Mouse (Mus musculus) MEL (cell line): ENCODE results near the gene Klhl25.

ENCODE experiments used
- CHD1 ChIP-seq: IDR thresholded peaks from 2 replicates; pipeline ENCODE4 v1.6.1; 2012; ENCODE audit warnings: low read depth, mild to moderate bottlenecking, inconsistent platforms, low read length, improper control_type of control experiment
- CTCF ChIP-seq, 3 experiments: IDR thresholded peaks in 2 of 3; conservative IDR thresholded peaks in 1 of 3; 2 replicates each; pipeline ENCODE4 v1.5.1; 2011 to 2012; ENCODE audit warnings: low read length in 3 of 3, low read depth in 2 of 3, mild to moderate bottlenecking in 2 of 3, improper control_type of control experiment in 1 of 3, inconsistent platforms in 1 of 3, mixed read lengths in 1 of 3, moderate library complexity in 1 of 3; ENCODE audit not compliant: control insufficient read depth in 1 of 3, insufficient read depth in 1 of 3, poor library complexity in 1 of 3, severe bottlenecking in 1 of 3
- E2F4 ChIP-seq: IDR thresholded peaks from 2 replicates; pipeline ENCODE4 v1.6.1; 2011; ENCODE audit warnings: low read depth, low read length, improper control_type of control experiment, borderline replicate concordance
- EP300 ChIP-seq, 2 experiments: IDR thresholded peaks; 2 replicates each; pipeline ENCODE4 v1.6.1; 2011; ENCODE audit warnings: improper control_type of control experiment in 2 of 2, low read length in 2 of 2, low read depth in 1 of 2, mild to moderate bottlenecking in 1 of 2
- GATA1 ChIP-seq: IDR thresholded peaks from 2 replicates; pipeline ENCODE4 v1.6.1; 2011; ENCODE audit warnings: low read depth, low read length, improper control_type of control experiment
- MAZ ChIP-seq: IDR thresholded peaks from 2 replicates; pipeline ENCODE4 v1.6.1; 2012; ENCODE audit warnings: low read depth, mild to moderate bottlenecking, inconsistent platforms, low read length, improper control_type of control experiment
- POLR2A ChIP-seq, 2 experiments: IDR thresholded peaks; 2 replicates each; pipeline ENCODE4 v1.6.1; 2011 to 2012; ENCODE audit warnings: low read length in 2 of 2, mild to moderate bottlenecking in 2 of 2, control low read depth in 1 of 2, improper control_type of control experiment in 1 of 2, low read depth in 1 of 2, moderate library complexity in 1 of 2; ENCODE audit not compliant: control insufficient read depth in 1 of 2, insufficient read depth in 1 of 2, poor library complexity in 1 of 2
- POLR2AphosphoS5 ChIP-seq: IDR thresholded peaks from 2 replicates; pipeline ENCODE4 v1.6.1; 2012; ENCODE audit warnings: low read depth, borderline replicate concordance, mild to moderate bottlenecking, inconsistent platforms, low read length, moderate library complexity, mixed read lengths
- RAD21 ChIP-seq: IDR thresholded peaks from 2 replicates; pipeline ENCODE4 v1.6.1; 2011; ENCODE audit warnings: mild to moderate bottlenecking, low read depth, low read length, improper control_type of control experiment
- TAL1 ChIP-seq: IDR thresholded peaks from 2 replicates; pipeline ENCODE4 v1.6.1; 2012; ENCODE audit warnings: mild to moderate bottlenecking, inconsistent platforms, low read length, moderate library complexity, mixed read lengths
- TBP ChIP-seq: IDR thresholded peaks from 2 replicates; pipeline ENCODE4 v1.8.0; 2011; ENCODE audit warnings: low read depth, low read length, improper control_type of control experiment
- UBTF ChIP-seq: IDR thresholded peaks from 2 replicates; pipeline ENCODE4 v1.6.1; 2012; ENCODE audit warnings: low read depth, mild to moderate bottlenecking, inconsistent platforms, low read length, improper control_type of control experiment, moderate library complexity, borderline replicate concordance; ENCODE audit not compliant: insufficient read depth
- USF2 ChIP-seq, 2 experiments: IDR thresholded peaks; 2 replicates each; pipeline ENCODE4 v1.6.1; 2011 to 2012; ENCODE audit warnings: improper control_type of control experiment in 2 of 2, low read length in 2 of 2, borderline replicate concordance in 1 of 2, inconsistent platforms in 1 of 2, low read depth in 1 of 2, mild to moderate bottlenecking in 1 of 2; ENCODE audit not compliant: insufficient read depth in 1 of 2
- ZNF384 ChIP-seq: IDR thresholded peaks from 2 replicates; pipeline ENCODE4 v1.6.1; 2012; ENCODE audit warnings: low read depth, mild to moderate bottlenecking, inconsistent platforms, low read length, improper control_type of control experiment

- TF ChIP-seq CTCF (IDR thresholded peaks at IDR 0.05 in 2 of 3, conservative IDR thresholded peaks at IDR 0.05 in 1 of 3; ENCODE audit: control insufficient read depth in 1 of 3, insufficient read depth in 1 of 3, low read depth in 2 of 3, low read length in 3 of 3, poor library complexity in 1 of 3, severe bottlenecking in 1 of 3) (no peak), USF2 (IDR thresholded peaks at IDR 0.05; ENCODE audit: borderline replicate concordance in 1 of 2, insufficient read depth in 1 of 2, low read depth in 1 of 2, low read length in 2 of 2) (no peak), GATA1 (no peak), POLR2A (IDR thresholded peaks at IDR 0.05; ENCODE audit: control insufficient read depth in 1 of 2, insufficient read depth in 1 of 2, low read depth in 1 of 2, low read length in 2 of 2, poor library complexity in 1 of 2) (no peak), POLR2AphosphoS5 (no peak), UBTF (no peak), CHD1 (no peak), TAL1 (no peak), EP300 (IDR thresholded peaks at IDR 0.05; ENCODE audit: low read depth in 1 of 2, low read length in 2 of 2) (no peak), E2F4 (no peak), ZNF384 (no peak), MAZ (no peak), TBP (no peak), RAD21 (no peak)
Observed at GRCm38 (mm10) chr7:75823071-75823470, 25.0 kb upstream of the Klhl25 start.
